Mouse (Mus musculus): ENCODE measurements at regions not wholly inside any gene's neighbourhood (a gene's known extent, or its start where the extent isn't known, plus 50 kb on each side); places are given as distances from the start of the nearest gene placed in this dataset.

DNA sequence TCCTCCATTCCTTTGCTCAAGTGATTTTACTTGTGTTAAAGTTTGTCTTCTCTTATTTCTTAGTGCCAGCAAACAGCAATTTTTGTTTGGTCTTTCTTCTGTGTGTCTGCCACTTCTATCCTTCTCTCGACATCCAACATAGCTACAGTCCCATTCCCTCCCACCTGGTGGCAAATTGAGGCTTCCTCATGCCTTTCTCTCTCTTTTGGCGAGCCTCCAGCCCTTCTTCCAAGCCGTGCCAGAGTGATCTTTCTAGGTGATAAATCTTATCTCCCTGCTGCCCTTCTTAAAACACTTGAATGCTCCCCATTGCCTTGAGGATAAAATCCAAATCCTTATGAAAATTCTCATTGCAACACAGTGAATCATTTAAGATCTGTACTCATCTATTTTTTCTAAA, 101.0 kb upstream of the Phactr1 start:
- TF ChIP-seq CTCF (IDR thresholded peaks at IDR 0.05; ENCODE audit: extremely low read depth, insufficient read depth, insufficient read length, insufficient replicate concordance), result no peak
- TF ChIP-seq POLR2A (IDR thresholded peaks at IDR 0.05; ENCODE audit: low read depth, low read length), result no peak
- Histone ChIP-seq H3K27ac (ENCODE audit: insufficient read depth, low read length) (no peak overlapping the region), H3K36me3 (ENCODE audit: control insufficient read depth, insufficient read depth, low read length) (no peaks in the 10 kb centered on the region), H3K4me3 (ENCODE audit: extremely low read depth, insufficient read depth, insufficient read length) (no peak overlapping the region), H3K27me3 (ENCODE audit: control insufficient read depth, insufficient read depth, low read length) (no peaks in the 10 kb centered on the region), H3K4me1 (ENCODE audit: control insufficient read depth, insufficient read depth, insufficient read length) (no peaks in the 10 kb centered on the region)
- WGBS, result 60% methylated on average over 3 of the region's 3 CpGs
- DNase-seq (ENCODE audit: low read depth in 1 of 2, low spot score in 2 of 2), result no peak

DNA sequence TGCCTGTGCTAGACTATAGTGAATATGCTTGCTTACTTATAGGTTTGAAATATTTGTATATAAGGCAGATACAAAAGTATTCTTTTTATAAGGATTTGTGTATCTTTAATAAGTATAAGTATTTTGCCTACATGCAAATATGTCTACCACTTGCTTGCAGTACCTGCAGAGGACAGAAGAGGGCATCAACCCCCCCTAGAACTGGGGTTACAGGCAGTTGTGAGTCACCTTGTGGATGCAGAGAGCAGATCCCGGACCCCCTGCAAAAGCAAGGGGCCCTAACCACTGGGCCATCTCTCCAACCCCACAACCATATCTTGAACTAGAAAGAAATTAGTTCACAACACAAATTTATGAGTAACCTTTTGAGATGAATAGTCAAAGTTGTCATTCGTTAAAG, 91.3 kb upstream of the Phactr1 start:
- Histone ChIP-seq H3K4me1 (ENCODE audit: control insufficient read depth, insufficient read depth, insufficient read length) (no peaks in the 10 kb centered on the region), H3K36me3 (ENCODE audit: control insufficient read depth, insufficient read depth, low read length) (no peaks in the 10 kb centered on the region), H3K27me3 (ENCODE audit: control insufficient read depth, insufficient read depth, low read length) (no peaks in the 10 kb centered on the region), H3K27ac (ENCODE audit: insufficient read depth, low read length) (no peak overlapping the region), H3K4me3 (ENCODE audit: extremely low read depth, insufficient read depth, insufficient read length) (no peak overlapping the region)
- WGBS, result 81% methylated on average over 2 of the region's 2 CpGs
- TF ChIP-seq POLR2A (IDR thresholded peaks at IDR 0.05; ENCODE audit: low read depth, low read length) (no peak), CTCF (IDR thresholded peaks at IDR 0.05; ENCODE audit: extremely low read depth, insufficient read depth, insufficient read length, insufficient replicate concordance) (no peak)
- no peak for DNase-seq (ENCODE audit: low read depth in 1 of 2, low spot score in 2 of 2)

DNA sequence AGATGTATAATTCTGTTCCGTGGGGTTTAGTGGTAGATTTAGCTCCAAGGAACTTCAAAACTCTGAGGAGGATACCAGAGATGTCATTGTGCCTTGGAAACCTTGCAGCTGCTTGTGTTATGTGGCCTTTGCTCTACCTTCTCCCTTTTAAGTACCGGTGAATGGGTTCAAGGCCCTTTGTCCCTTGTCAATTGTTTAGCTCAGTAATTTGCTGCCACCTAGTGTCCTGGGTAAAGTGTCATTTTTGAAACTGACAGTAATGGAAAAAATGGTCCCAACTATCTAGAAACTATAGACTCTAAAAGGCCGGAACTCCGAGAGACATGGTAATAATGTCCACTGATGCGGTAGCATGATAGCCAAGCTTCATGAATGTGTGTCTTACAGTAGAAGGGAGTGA, 90.8 kb upstream of the Phactr1 start:
- H3K4me3 ChIP-seq (ENCODE audit: extremely low read depth, insufficient read depth, insufficient read length), result no peak overlapping the region
- no peak overlapping the region for H3K27ac ChIP-seq (ENCODE audit: insufficient read depth, low read length)
- 76% methylated on average over 5 of the region's 5 CpGs for WGBS
- DNase-seq (ENCODE audit: low read depth in 1 of 2, low spot score in 2 of 2), result no peak
- no peaks in the 10 kb centered on the region for H3K27me3 ChIP-seq (ENCODE audit: control insufficient read depth, insufficient read depth, low read length)
- H3K36me3 ChIP-seq (ENCODE audit: control insufficient read depth, insufficient read depth, low read length), result no peaks in the 10 kb centered on the region
- H3K4me1 ChIP-seq (ENCODE audit: control insufficient read depth, insufficient read depth, insufficient read length), result no peaks in the 10 kb centered on the region
- no peak for TF ChIP-seq POLR2A (IDR thresholded peaks at IDR 0.05; ENCODE audit: low read depth, low read length)
- TF ChIP-seq CTCF (IDR thresholded peaks at IDR 0.05; ENCODE audit: extremely low read depth, insufficient read depth, insufficient read length, insufficient replicate concordance), result no peak

GRCm38 (mm10) chr13:42590415-42590814, 90.0 kb upstream of the Phactr1 start:
- 58% methylated on average over 6 of the region's 6 CpGs for WGBS
- H3K27ac ChIP-seq (ENCODE audit: insufficient read depth, low read length), result no peak overlapping the region
- TF ChIP-seq POLR2A (IDR thresholded peaks at IDR 0.05; ENCODE audit: low read depth, low read length) (no peak), CTCF (IDR thresholded peaks at IDR 0.05; ENCODE audit: extremely low read depth, insufficient read depth, insufficient read length, insufficient replicate concordance) (no peak)

DNA sequence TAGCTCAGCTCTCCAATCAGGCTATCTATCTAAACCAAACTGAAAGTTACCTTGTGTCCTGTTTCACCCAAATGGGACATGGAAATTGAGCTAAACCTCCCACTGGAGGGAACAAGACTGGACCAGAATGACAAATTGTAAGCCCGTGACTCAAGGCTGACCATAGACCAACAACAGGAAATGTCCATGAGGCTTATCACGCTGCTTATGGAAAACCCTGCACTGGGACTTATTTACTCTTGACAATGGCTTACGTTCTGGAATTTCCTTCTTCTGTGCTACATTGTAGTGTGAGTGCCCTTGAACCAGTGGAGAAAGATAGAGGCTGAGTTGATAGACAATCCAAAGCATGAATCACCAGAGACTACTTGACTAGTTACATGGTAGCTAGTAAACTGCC, 87.5 kb upstream of the Phactr1 start:
- Histone ChIP-seq H3K27me3 (ENCODE audit: control insufficient read depth, insufficient read depth, low read length) (no peaks in the 10 kb centered on the region), H3K4me3 (ENCODE audit: extremely low read depth, insufficient read depth, insufficient read length) (no peak overlapping the region), H3K27ac (ENCODE audit: insufficient read depth, low read length) (no peak overlapping the region), H3K4me1 (ENCODE audit: control insufficient read depth, insufficient read depth, insufficient read length) (no peaks in the 10 kb centered on the region), H3K36me3 (ENCODE audit: control insufficient read depth, insufficient read depth, low read length) (no peaks in the 10 kb centered on the region)
- TF ChIP-seq CTCF (IDR thresholded peaks at IDR 0.05; ENCODE audit: extremely low read depth, insufficient read depth, insufficient read length, insufficient replicate concordance) (no peak), POLR2A (IDR thresholded peaks at IDR 0.05; ENCODE audit: low read depth, low read length) (no peak)
- WGBS, result 70% methylated on average over 3 of the region's 3 CpGs
- no peak for DNase-seq (ENCODE audit: low read depth in 1 of 2, low spot score in 2 of 2)

More at GRCm38 (mm10) chr13:42590415-42590814, 90.0 kb upstream of the Phactr1 start:
- no peak for DNase-seq (ENCODE audit: low read depth in 1 of 2, low spot score in 2 of 2)
- Histone ChIP-seq H3K4me1 (ENCODE audit: control insufficient read depth, insufficient read depth, insufficient read length) (no peaks in the 10 kb centered on the region), H3K4me3 (ENCODE audit: extremely low read depth, insufficient read depth, insufficient read length) (no peak overlapping the region), H3K36me3 (ENCODE audit: control insufficient read depth, insufficient read depth, low read length) (no peaks in the 10 kb centered on the region), H3K27me3 (ENCODE audit: control insufficient read depth, insufficient read depth, low read length) (no peaks in the 10 kb centered on the region)

- no peaks in the 10 kb centered on the region for H3K36me3 ChIP-seq (ENCODE audit: control insufficient read depth, insufficient read depth, low read length)
- H3K27ac ChIP-seq (ENCODE audit: insufficient read depth, low read length), result no peak overlapping the region
- WGBS, result 82% methylated on average over 11 of the region's 11 CpGs
- no peaks in the 10 kb centered on the region for H3K4me1 ChIP-seq (ENCODE audit: control insufficient read depth, insufficient read depth, insufficient read length)
- no peak for TF ChIP-seq POLR2A (IDR thresholded peaks at IDR 0.05; ENCODE audit: low read depth, low read length)
- TF ChIP-seq CTCF (IDR thresholded peaks at IDR 0.05; ENCODE audit: extremely low read depth, insufficient read depth, insufficient read length, insufficient replicate concordance), result no peak
- H3K27me3 ChIP-seq (ENCODE audit: control insufficient read depth, insufficient read depth, low read length), result no peaks in the 10 kb centered on the region
- no peak overlapping the region for H3K4me3 ChIP-seq (ENCODE audit: extremely low read depth, insufficient read depth, insufficient read length)
- no peak for DNase-seq (ENCODE audit: low read depth in 1 of 2, low spot score in 2 of 2)
Measured at GRCm38 (mm10) chr13:42593488-42594170, 86.8 kb upstream of the Phactr1 start.

DNA sequence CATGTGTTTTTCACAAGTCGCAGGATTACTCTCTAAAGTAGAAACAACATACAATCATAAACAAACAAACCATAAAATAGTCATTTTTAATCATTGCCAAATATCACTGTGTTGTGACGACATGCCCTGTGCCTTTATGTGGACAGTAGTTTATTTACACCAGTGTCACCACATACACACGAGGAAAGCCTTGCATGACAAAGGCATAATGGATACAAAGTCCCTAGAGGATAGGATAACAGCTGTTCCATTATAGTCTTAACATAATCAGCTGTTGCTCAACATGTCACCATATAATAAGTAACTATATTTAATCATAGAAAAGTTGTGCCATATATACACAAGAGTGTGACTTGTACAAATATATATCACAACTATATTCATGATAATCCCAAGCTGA, 85.2 kb upstream of the Phactr1 start:
- Histone ChIP-seq H3K36me3 (ENCODE audit: control insufficient read depth, insufficient read depth, low read length) (no peaks in the 10 kb centered on the region), H3K27ac (ENCODE audit: insufficient read depth, low read length) (no peak overlapping the region), H3K4me3 (ENCODE audit: extremely low read depth, insufficient read depth, insufficient read length) (no peak overlapping the region), H3K4me1 (ENCODE audit: control insufficient read depth, insufficient read depth, insufficient read length) (no peaks in the 10 kb centered on the region), H3K27me3 (ENCODE audit: control insufficient read depth, insufficient read depth, low read length) (no peaks in the 10 kb centered on the region)
- 75% methylated on average over 3 of the region's 3 CpGs for WGBS
- no peak for DNase-seq (ENCODE audit: low read depth in 1 of 2, low spot score in 2 of 2)
- TF ChIP-seq POLR2A (IDR thresholded peaks at IDR 0.05; ENCODE audit: low read depth, low read length), result no peak
- TF ChIP-seq CTCF (IDR thresholded peaks at IDR 0.05; ENCODE audit: extremely low read depth, insufficient read depth, insufficient read length, insufficient replicate concordance), result no peak

All from spleen, adult 2 months (tissue).